Mouse (Mus musculus): ENCODE measurements around the gene 4930430A15Rik. TPM values are rescaled to one million over a fixed set of nuclear protein-coding genes. Genes with fewer than 3 reads are reported as not detected.

The 4930430A15Rik gene
- not detected in 2 replicates for polyA plus RNA-seq (2012; rRNA removed)

- no peaks in the 10 kb centered on the region for H3K27me3 ChIP-seq (ENCODE audit: control insufficient read depth, insufficient read depth, low read length)
- H3K4me3 ChIP-seq (ENCODE audit: extremely low read depth, insufficient read depth, insufficient read length): no peak within 1 kb of the TSS
- H3K27ac ChIP-seq (ENCODE audit: insufficient read depth, low read length): no peak within 1 kb of the TSS
- TF ChIP-seq CTCF (IDR thresholded peaks at IDR 0.05; ENCODE audit: extremely low read depth, insufficient read depth, insufficient read length, insufficient replicate concordance) (no peak), POLR2A (IDR thresholded peaks at IDR 0.05; ENCODE audit: low read depth, low read length) (no peak)
- H3K4me1 ChIP-seq (ENCODE audit: control insufficient read depth, insufficient read depth, insufficient read length): no peaks in the 10 kb centered on the region
- no peak for DNase-seq (ENCODE audit: low read depth in 1 of 2, low spot score in 2 of 2)
- WGBS: 79% methylated on average over 6 of the region's 6 CpGs
- no peaks in the 10 kb centered on the region for H3K36me3 ChIP-seq (ENCODE audit: control insufficient read depth, insufficient read depth, low read length)
Observed at GRCm38 (mm10) chr2:111229502-111229901, at the start of gene 4930430A15Rik. 4930430A15Rik (minus strand) TSS chr2:111229602.

GRCm38 (mm10) chr2:111274006-111274405 lies 44.6 kb upstream of the 4930430A15Rik start, which contains the start of gene Olfr1277:
Olfr1277 (minus strand) TSS chr2:111274106.
- DNase-seq (ENCODE audit: low read depth in 1 of 2, low spot score in 2 of 2): no peak
- Histone ChIP-seq H3K27ac (ENCODE audit: insufficient read depth, low read length) (no peak within 1 kb of the TSS), H3K36me3 (ENCODE audit: control insufficient read depth, insufficient read depth, low read length) (no peaks in the 10 kb centered on the region), H3K4me1 (ENCODE audit: control insufficient read depth, insufficient read depth, insufficient read length) (no peaks in the 10 kb centered on the region), H3K27me3 (ENCODE audit: control insufficient read depth, insufficient read depth, low read length) (no peaks in the 10 kb centered on the region), H3K4me3 (ENCODE audit: extremely low read depth, insufficient read depth, insufficient read length) (no peak within 1 kb of the TSS)
- WGBS: 75% methylated on average over 2 of the region's 2 CpGs
- TF ChIP-seq CTCF (IDR thresholded peaks at IDR 0.05; ENCODE audit: extremely low read depth, insufficient read depth, insufficient read length, insufficient replicate concordance): no peak
- TF ChIP-seq POLR2A (IDR thresholded peaks at IDR 0.05; ENCODE audit: low read depth, low read length): no peak

GRCm38 (mm10) chr2:111254216-111254615 lies 24.8 kb upstream of the 4930430A15Rik start, which contains the start of gene Olfr1276:
Olfr1276 (plus strand) TSS chr2:111254516.
- H3K27ac ChIP-seq (ENCODE audit: insufficient read depth, low read length): no peak within 1 kb of the TSS
- no peaks in the 10 kb centered on the region for H3K27me3 ChIP-seq (ENCODE audit: control insufficient read depth, insufficient read depth, low read length)
- no peak for DNase-seq (ENCODE audit: low read depth in 1 of 2, low spot score in 2 of 2)
- no peaks in the 10 kb centered on the region for H3K4me1 ChIP-seq (ENCODE audit: control insufficient read depth, insufficient read depth, insufficient read length)
- no peak within 1 kb of the TSS for H3K4me3 ChIP-seq (ENCODE audit: extremely low read depth, insufficient read depth, insufficient read length)
- TF ChIP-seq CTCF (IDR thresholded peaks at IDR 0.05; ENCODE audit: extremely low read depth, insufficient read depth, insufficient read length, insufficient replicate concordance) (no peak), POLR2A (IDR thresholded peaks at IDR 0.05; ENCODE audit: low read depth, low read length) (no peak)
- H3K36me3 ChIP-seq (ENCODE audit: control insufficient read depth, insufficient read depth, low read length): no peaks in the 10 kb centered on the region

GRCm38 (mm10) chr2:111235186-111235585 lies 5.8 kb upstream of the 4930430A15Rik start, which contains the start of gene Olfr1275:
Olfr1275 (minus strand) TSS chr2:111235286.
- 94% methylated on average over 1 of the region's 1 CpGs for WGBS
- H3K4me1 ChIP-seq (ENCODE audit: control insufficient read depth, insufficient read depth, insufficient read length): no peaks in the 10 kb centered on the region

GRCm38 (mm10) chr2:111182068-111182467 lies 47.3 kb downstream of the 4930430A15Rik start:
- H3K27ac ChIP-seq (ENCODE audit: insufficient read depth, low read length): no peak overlapping the region
- DNase-seq (ENCODE audit: low read depth in 1 of 2, low spot score in 2 of 2): no peak
- no peak for TF ChIP-seq CTCF (IDR thresholded peaks at IDR 0.05; ENCODE audit: extremely low read depth, insufficient read depth, insufficient read length, insufficient replicate concordance)
- no peak for TF ChIP-seq POLR2A (IDR thresholded peaks at IDR 0.05; ENCODE audit: low read depth, low read length)
- no peaks in the 10 kb centered on the region for H3K36me3 ChIP-seq (ENCODE audit: control insufficient read depth, insufficient read depth, low read length)
- no peak overlapping the region for H3K4me3 ChIP-seq (ENCODE audit: extremely low read depth, insufficient read depth, insufficient read length)
- H3K27me3 ChIP-seq (ENCODE audit: control insufficient read depth, insufficient read depth, low read length): no peaks in the 10 kb centered on the region
- H3K4me1 ChIP-seq (ENCODE audit: control insufficient read depth, insufficient read depth, insufficient read length): no peaks in the 10 kb centered on the region
- 93% methylated on average over 11 of the region's 11 CpGs for WGBS

More at GRCm38 (mm10) chr2:111235186-111235585, 5.8 kb upstream of the 4930430A15Rik start, which contains the start of gene Olfr1275:
- TF ChIP-seq POLR2A (IDR thresholded peaks at IDR 0.05; ENCODE audit: low read depth, low read length) (no peak), CTCF (IDR thresholded peaks at IDR 0.05; ENCODE audit: extremely low read depth, insufficient read depth, insufficient read length, insufficient replicate concordance) (no peak)
- Histone ChIP-seq H3K36me3 (ENCODE audit: control insufficient read depth, insufficient read depth, low read length) (no peaks in the 10 kb centered on the region), H3K27me3 (ENCODE audit: control insufficient read depth, insufficient read depth, low read length) (no peaks in the 10 kb centered on the region), H3K4me3 (ENCODE audit: extremely low read depth, insufficient read depth, insufficient read length) (no peak within 1 kb of the TSS), H3K27ac (ENCODE audit: insufficient read depth, low read length) (no peak within 1 kb of the TSS)
- no peak for DNase-seq (ENCODE audit: low read depth in 1 of 2, low spot score in 2 of 2)

- 73% methylated on average over 2 of the region's 2 CpGs for WGBS
Observed at GRCm38 (mm10) chr2:111152836-111153235, 76.6 kb downstream of the 4930430A15Rik start, which contains the start of gene Gm15130. Gm15130 (minus strand) TSS chr2:111152936.

GRCm38 (mm10) chr2:111135739-111136138 lies 93.7 kb downstream of the 4930430A15Rik start:
- DNase-seq (ENCODE audit: low read depth in 1 of 2, low spot score in 2 of 2): no peak
- WGBS: 78% methylated on average over 5 of the region's 5 CpGs
- no peaks in the 10 kb centered on the region for H3K36me3 ChIP-seq (ENCODE audit: control insufficient read depth, insufficient read depth, low read length)

More at GRCm38 (mm10) chr2:111152836-111153235, 76.6 kb downstream of the 4930430A15Rik start, which contains the start of gene Gm15130:
- Histone ChIP-seq H3K27ac (ENCODE audit: insufficient read depth, low read length) (no peak within 1 kb of the TSS), H3K4me1 (ENCODE audit: control insufficient read depth, insufficient read depth, insufficient read length) (no peaks in the 10 kb centered on the region), H3K36me3 (ENCODE audit: control insufficient read depth, insufficient read depth, low read length) (no peaks in the 10 kb centered on the region), H3K4me3 (ENCODE audit: extremely low read depth, insufficient read depth, insufficient read length) (no peak within 1 kb of the TSS), H3K27me3 (ENCODE audit: control insufficient read depth, insufficient read depth, low read length) (no peaks in the 10 kb centered on the region)
- no peak for DNase-seq (ENCODE audit: low read depth in 1 of 2, low spot score in 2 of 2)
- TF ChIP-seq CTCF (IDR thresholded peaks at IDR 0.05; ENCODE audit: extremely low read depth, insufficient read depth, insufficient read length, insufficient replicate concordance): no peak
- TF ChIP-seq POLR2A (IDR thresholded peaks at IDR 0.05; ENCODE audit: low read depth, low read length): no peak

More at GRCm38 (mm10) chr2:111135739-111136138, 93.7 kb downstream of the 4930430A15Rik start:
- H3K4me3 ChIP-seq (ENCODE audit: extremely low read depth, insufficient read depth, insufficient read length): no peak overlapping the region
- H3K27me3 ChIP-seq (ENCODE audit: control insufficient read depth, insufficient read depth, low read length): no peaks in the 10 kb centered on the region
- TF ChIP-seq POLR2A (IDR thresholded peaks at IDR 0.05; ENCODE audit: low read depth, low read length): no peak
- no peak for TF ChIP-seq CTCF (IDR thresholded peaks at IDR 0.05; ENCODE audit: extremely low read depth, insufficient read depth, insufficient read length, insufficient replicate concordance)
- H3K4me1 ChIP-seq (ENCODE audit: control insufficient read depth, insufficient read depth, insufficient read length): no peaks in the 10 kb centered on the region
- no peak overlapping the region for H3K27ac ChIP-seq (ENCODE audit: insufficient read depth, low read length)

Other genes with a start within 250 kb of the 4930430A15Rik start
- gene Gm13941, start 123.6 kb downstream of the 4930430A15Rik start, polyA plus RNA-seq (2012; rRNA removed): not detected in 2 replicates
- gene Gm15130, start 76.7 kb downstream of the 4930430A15Rik start, polyA plus RNA-seq (2012; rRNA removed): not detected in 2 replicates
- not detected in 2 replicates for gene Olfr1275, start 5.7 kb upstream of the 4930430A15Rik start, polyA plus RNA-seq (2012; rRNA removed)
- not detected in 2 replicates for gene Olfr1276, start 24.9 kb upstream of the 4930430A15Rik start, polyA plus RNA-seq (2012; rRNA removed)
- gene Olfr1277, start 44.5 kb upstream of the 4930430A15Rik start, polyA plus RNA-seq (2012; rRNA removed): not detected in 2 replicates
- not detected in 2 replicates for gene Olfr1278, start 60.5 kb upstream of the 4930430A15Rik start, polyA plus RNA-seq (2012; rRNA removed)
- not detected in 2 replicates for gene Olfr1279, start 71.0 kb upstream of the 4930430A15Rik start, polyA plus RNA-seq (2012; rRNA removed)
- gene Olfr1280, start 84.4 kb upstream of the 4930430A15Rik start, polyA plus RNA-seq (2012; rRNA removed): not detected in 2 replicates
- gene Olfr1281, start 96.9 kb upstream of the 4930430A15Rik start, polyA plus RNA-seq (2012; rRNA removed): not detected in 2 replicates
- gene Olfr1282, start 106.5 kb upstream of the 4930430A15Rik start, polyA plus RNA-seq (2012; rRNA removed): not detected in 2 replicates
- gene Olfr1283, start 137.2 kb upstream of the 4930430A15Rik start, polyA plus RNA-seq (2012; rRNA removed): not detected in 2 replicates
- not detected in 2 replicates for gene Olfr1284, start 145.9 kb upstream of the 4930430A15Rik start, polyA plus RNA-seq (2012; rRNA removed)
- gene Olfr1286, start 193.5 kb upstream of the 4930430A15Rik start, polyA plus RNA-seq (2012; rRNA removed): not detected in 2 replicates
- not detected in 2 replicates for gene Olfr1287, start 219.5 kb upstream of the 4930430A15Rik start, polyA plus RNA-seq (2012; rRNA removed)
- gene Olfr1288, start 244.5 kb upstream of the 4930430A15Rik start, polyA plus RNA-seq (2012; rRNA removed): not detected in 2 replicates